Mouse (Mus musculus) c-Kit-negative CD71-positive TER-119-positive erythroid progenitor cells, embryonic 14.5 days (primary cell): ENCODE measurements around the gene Col25a1.

Source experiments
- DNase-seq: peaks from one replicate; pipeline ENCODE4 v3.0.0-alpha.2; 2013; ENCODE audit warnings: low read depth, low spot score

Col25a1 gene

GRCm38 (mm10) chr3:130568331-130569095, 437.2 kb downstream of the Col25a1 start:
- no peak for DNase-seq

- no peak for DNase-seq
Measured at GRCm38 (mm10) chr3:130573243-130573642, 441.9 kb downstream of the Col25a1 start.

- DNase-seq = no peak
Measured at GRCm38 (mm10) chr3:130574652-130575051, 443.4 kb downstream of the Col25a1 start.

GRCm38 (mm10) chr3:130576683-130577082, 445.4 kb downstream of the Col25a1 start:
- DNase-seq = peak; percentile 3

GRCm38 (mm10) chr3:130579501-130579900, 448.2 kb downstream of the Col25a1 start:
- no peak for DNase-seq

GRCm38 (mm10) chr3:130581577-130581976, 450.3 kb downstream of the Col25a1 start:
- no peak for DNase-seq

GRCm38 (mm10) chr3:130582903-130583664, 451.8 kb downstream of the Col25a1 start:
- no peak for DNase-seq

- no peak for DNase-seq
Measured at GRCm38 (mm10) chr3:130584007-130584406, 452.7 kb downstream of the Col25a1 start.

GRCm38 (mm10) chr3:130595050-130595449, 463.7 kb downstream of the Col25a1 start:
- DNase-seq = no peak

- DNase-seq = no peak
Measured at GRCm38 (mm10) chr3:130601491-130601890, 470.2 kb downstream of the Col25a1 start.

- no peak for DNase-seq
Measured at GRCm38 (mm10) chr3:130607924-130608323, 476.6 kb downstream of the Col25a1 start.

- DNase-seq = no peak
Measured at GRCm38 (mm10) chr3:130614444-130614843, 483.1 kb downstream of the Col25a1 start.

GRCm38 (mm10) chr3:130615625-130616024, 484.3 kb downstream of the Col25a1 start:
- no peak for DNase-seq

- no peak for DNase-seq
Measured at GRCm38 (mm10) chr3:130617439-130617898, 486.2 kb downstream of the Col25a1 start, which contains the start of gene Etnppl. TSS of gene Etnppl (plus strand) at chr3:130617448.

GRCm38 (mm10) chr3:130620517-130621146, 489.3 kb downstream of the Col25a1 start:
- no peak for DNase-seq

GRCm38 (mm10) chr3:130628358-130628757, 497.1 kb downstream of the Col25a1 start:
- DNase-seq = peak; percentile 1

GRCm38 (mm10) chr3:130633859-130634258, 502.6 kb downstream of the Col25a1 start:
- DNase-seq = no peak

- DNase-seq = no peak
Measured at GRCm38 (mm10) chr3:130646110-130646810, 515.0 kb downstream of the Col25a1 start.
